Mouse (Mus musculus): ENCODE measurements at regions not wholly inside any gene's neighbourhood (a gene's known extent, or its start where the extent isn't known, plus 50 kb on each side); places are given as distances from the start of the nearest gene placed in this dataset.
A peak's percentile ranks its signal among the peaks of the same experiment; 100 is the strongest.

DNA sequence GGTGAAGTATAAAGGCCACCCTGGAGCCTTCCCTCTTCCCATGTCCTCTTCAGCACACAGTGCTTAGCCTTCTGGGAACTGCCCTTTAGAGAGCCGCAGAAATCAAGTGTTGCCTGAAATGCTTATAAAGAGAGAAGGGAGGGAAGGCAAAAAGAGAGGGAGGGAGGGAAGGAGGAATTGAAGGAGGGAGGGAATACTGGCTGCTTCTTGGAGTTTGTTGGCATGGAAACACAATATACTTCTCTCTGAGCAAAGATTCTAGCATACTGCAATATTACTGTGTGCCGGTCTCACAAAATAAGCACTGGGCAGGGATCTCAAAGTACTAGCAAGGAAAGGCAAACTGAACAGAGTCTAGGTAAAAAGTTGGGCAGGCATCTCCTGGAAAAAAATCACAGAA is 225.9 kb upstream of the Ldb2 start:
- DNase-seq = no peak

DNA sequence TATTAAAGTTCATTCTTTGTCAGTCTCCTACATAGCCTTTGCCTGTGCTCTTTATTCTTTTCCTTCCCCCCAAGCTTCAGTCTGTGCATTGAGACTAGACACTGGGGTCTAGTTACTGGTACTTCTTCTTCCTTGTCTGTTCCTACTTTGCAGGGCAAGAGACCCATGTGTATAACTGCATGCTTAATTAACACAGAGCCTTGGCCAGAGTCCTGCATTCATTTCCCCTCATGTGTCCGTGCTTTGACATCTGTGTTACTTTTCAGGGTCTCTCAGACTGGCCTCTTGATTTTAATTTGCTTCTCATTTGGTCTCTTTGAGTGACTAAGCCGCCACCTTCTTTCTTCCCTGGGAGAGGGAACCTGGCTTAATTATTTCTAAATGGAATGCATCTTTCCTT is 208.4 kb upstream of the Ldb2 start:
- DNase-seq = no peak

DNA sequence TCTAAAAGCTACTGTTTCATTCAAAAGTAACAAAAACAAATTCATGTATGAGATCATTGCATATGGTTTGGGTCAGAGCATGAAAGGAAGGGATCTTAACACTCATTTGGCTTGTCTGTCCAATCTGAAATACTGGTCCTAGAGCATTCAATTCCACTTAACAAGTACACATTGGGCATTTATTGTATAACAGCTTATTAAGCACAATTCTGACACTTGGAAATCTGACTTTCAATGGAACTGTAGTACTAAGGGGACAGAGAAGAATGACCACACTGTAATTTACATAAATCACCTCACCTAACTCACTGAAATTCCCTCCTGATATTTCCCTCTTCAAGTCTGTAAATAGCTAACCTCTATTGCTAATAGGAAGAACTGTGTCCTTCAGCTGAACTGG is 201.5 kb upstream of the Ldb2 start:
- DNase-seq = no peak

DNA sequence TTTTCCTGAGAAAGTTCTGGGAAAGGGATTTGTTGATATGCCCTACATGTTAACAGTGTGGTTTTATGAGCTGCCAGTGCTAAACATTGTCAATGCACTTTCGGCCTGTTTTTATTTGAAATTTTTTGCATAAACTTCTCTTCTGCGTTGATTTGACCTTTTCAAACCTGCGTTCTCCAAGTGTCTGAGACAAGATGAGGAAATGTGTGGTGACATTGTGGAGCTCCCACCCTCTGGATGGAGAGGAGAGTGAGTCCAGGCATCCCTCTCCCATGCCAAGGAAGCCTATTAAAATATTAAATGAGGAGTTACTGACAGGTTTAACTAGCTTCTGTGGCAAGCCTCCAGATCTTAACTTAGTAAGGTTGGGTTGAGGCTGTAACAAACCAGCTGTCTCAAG is 199.6 kb upstream of the Ldb2 start:
- no peak for DNase-seq

DNA sequence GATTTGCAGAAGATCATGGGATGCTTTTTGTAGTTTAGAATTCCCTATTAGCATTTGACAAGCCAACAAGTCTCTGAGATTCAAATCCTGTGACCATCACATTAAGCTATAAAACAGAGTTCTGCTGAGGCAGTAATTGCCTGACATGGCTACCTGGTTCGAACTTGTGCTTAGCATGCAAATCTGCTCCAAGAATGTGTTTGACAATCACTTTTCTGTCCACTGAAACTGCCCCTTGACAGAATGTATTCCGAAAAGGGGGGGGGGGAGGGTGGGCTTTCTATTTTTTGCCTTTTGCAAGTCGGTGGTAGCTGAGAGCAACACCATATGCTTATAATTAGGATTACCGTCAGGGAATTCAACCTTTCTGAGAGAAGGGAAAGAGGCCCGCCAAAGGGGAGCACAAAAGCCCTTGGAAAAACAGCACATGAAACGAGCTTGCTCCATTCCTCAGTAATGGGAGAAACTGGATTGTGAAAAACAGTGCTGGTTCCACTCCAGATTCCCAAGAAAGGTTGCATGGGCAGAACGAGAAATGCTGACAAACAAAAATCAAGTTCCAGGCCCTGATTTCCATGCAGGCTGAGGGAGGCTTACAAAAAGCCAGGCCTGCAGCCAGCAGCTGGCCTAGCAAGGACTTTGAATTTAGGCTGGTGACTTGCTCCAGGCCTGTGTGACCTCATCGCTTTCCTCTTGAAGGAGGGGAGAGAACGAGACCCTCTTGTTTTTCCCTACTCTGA is 176.1 kb upstream of the Ldb2 start:
- no peak for DNase-seq

DNA sequence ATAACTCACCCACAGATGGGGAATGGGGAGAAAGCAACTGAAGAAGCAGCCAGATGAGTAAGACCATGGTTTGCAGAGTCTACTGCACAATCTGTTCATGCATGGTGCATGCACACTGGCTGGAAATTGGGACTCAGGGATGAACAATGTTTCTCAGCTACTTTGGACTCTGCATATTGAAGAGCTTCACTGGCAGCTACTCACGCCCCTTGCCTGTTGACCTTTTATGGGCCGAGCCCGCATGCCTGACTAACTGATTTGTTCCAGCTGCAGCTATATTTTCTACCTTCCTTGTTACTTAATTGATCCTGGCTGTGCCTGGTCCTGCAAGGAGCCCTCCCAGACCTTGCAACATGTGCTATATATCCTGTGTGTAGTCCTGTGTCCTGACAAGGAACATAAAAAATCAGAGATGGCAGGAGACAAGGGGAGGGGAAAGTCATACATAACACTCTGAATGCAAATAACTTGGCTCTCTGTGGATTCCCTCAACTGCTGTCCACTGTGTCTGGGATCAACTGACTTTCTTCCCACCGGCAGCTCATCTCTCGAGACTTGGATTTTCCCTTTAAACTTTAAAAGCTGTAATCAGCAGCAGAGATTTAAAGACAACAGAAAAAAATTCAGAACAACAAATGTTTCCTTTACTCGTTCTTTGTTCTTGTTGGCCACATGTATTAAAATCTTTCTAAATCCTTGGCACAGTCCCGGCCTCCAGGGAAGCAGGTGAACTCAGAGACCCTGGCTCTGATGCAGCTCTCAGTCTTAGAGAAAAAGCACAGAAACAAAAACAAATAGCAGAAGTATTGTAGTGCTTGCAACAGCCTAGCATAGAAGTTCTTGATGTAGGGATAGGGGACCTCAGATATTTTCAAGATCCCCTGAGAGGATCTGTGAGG is 143.8 kb upstream of the Ldb2 start:
- no peak for DNase-seq

DNA sequence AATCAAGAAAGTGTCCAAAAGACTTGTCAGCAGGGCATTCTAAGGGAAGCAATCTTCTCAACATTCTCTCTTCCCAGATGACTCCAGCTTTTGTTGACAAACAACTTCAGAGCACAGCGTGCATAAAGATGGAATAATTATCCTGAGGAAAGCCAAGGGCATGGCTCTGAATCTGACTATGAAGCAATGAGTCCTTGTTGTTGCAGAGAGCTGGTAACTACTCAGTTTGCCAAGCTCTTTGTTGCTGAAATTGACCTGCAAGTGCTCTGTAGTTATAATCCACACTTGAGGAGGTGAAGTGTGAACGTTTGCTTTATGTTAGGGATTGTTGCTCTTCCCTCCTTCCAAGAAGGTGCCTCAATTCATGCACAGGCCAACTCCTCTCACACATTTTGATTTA is 143.1 kb upstream of the Ldb2 start:
- no peak for DNase-seq

DNA sequence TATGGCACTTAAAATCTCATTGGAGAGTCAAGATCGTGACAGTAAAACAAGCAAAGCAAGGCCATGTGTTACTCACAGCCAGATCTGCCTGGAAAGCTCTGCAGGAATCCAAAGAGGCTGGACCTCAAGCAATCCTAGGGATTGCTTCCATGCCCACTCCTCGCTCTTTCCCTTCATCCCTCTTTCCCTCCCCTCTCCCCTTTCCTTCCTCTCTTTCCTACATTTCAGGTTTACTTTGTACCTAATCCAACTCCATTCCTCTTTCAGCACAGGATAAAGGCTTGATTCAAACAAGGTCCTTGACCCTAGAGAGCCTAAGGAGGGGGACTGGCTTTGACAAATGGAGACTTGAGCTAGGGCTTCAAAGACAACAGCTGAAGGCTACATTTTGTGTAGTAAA is 126.0 kb upstream of the Ldb2 start:
- DNase-seq = no peak

DNA sequence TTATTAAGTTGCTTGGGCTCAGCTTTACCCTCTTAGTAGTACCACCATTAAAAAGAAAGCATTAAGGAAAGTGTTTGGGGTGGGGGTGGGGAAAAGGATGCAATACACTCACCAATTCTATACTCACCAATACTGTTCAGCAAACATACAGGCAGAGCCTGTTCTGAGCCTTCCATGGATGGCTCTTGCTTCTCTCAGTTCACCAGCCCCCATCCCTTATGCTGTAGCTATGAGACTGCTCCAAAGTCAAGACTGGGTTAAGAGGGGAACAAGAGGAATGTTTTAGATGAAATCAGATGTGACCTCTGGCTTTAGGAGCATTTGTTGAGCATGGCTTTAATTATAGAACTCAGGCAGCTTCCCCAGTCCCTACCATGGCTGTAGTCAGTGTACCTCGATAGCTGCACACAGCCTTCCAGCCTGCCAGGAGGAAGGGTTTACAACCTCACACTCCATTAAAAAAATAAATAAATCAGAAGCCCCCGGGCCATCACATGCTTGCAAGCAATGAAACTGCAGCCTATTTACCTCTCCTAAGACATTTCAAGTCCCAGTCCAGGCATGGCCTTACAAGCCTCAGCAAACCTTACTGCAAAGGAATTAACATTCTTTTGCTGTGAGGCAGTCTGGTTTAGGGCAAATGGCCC is 122.8 kb upstream of the Ldb2 start:
- no peak for DNase-seq

DNA sequence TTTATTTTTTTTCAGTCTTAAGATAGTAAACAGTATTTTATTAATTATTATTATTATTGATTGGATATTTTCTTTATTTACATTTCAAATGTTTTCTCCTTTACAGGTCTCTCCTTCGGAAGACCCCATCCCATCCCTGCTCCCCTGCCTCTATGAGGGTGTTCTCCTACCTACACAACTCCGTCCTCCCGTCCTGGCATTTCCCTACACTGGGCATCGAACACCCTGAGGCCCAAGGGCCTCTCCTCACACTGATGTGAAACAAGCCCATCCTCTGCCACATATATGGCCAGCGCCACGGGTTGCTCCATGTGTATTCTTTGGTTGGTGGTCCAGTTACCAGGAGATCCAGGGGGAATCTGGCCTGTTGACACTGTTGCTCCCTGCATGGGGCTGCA is 118.3 kb upstream of the Ldb2 start:
- no peak for DNase-seq

DNA sequence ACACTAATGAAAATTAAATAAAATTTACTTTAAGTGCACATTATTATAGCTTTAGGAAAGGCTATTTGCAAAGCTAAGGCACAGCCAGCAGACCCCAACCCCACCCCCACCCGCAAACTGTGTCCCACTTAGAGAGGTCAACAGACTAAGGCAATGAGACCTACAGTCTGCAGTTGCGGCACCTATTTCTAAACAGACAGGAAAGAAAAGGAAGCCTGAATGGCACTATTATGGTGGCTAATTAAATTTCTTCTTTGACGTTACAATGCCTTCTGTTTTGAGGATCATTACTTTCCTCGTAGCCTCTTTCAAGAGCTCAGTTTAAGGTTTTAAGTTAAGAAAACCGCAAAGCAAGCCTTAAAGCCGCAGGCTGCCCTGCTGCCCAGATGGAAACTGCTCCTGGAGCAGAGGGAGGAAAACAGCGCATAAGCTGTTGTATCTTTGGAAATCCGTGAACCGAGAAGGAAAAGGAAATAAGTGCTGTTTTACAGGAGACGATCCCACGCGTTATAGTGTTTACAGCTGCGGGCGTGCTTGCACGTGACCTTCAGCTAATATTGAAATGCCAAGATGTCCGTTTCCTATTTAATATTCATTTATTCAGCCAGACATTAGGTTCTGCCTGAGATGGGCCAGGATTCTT is 117.8 kb upstream of the Ldb2 start:
- no peak for DNase-seq

DNA sequence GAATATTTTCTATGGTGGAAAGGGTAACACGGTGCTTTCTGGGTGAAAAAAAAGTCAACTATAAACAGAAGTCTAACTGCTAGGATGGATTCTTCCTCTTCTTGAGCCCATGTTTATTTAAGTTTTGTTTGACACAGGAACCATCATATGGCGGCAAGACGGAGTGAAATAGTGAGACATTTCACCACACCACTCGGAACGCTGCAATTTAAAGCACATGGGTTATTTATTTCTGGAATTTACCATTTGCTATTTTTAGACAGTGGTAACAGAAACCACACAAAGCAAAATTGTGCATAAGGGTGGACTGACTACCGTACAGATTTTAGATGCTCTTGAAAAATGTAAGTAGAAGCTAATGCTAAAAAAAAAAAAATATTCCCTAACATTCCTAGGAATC is 103.1 kb upstream of the Ldb2 start:
- DNase-seq = no peak

DNA sequence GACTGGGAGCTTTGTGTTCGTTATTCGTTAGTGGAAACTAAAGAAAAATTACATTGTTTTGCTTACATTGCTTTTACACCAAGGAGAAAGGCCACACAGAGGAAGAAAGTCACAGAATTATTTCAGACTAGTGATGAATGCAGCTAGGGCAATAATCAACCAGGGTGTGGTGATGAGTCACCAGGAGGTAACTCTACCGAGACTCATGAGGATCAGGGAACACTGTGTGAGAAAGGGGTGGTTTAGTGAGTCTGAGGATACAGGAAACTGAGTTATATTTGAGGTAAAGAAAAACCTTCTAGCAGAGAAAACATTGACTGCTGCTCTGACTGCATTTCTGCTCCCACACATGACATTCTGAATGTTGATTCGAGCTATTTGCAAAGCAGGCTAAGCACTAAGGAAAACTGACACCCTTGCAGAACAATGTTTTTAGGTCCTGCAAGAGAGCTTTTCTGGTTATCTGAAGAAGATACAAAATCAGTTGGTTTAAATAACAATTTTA is 87.1 kb upstream of the Ldb2 start:
- no peak for DNase-seq

DNA sequence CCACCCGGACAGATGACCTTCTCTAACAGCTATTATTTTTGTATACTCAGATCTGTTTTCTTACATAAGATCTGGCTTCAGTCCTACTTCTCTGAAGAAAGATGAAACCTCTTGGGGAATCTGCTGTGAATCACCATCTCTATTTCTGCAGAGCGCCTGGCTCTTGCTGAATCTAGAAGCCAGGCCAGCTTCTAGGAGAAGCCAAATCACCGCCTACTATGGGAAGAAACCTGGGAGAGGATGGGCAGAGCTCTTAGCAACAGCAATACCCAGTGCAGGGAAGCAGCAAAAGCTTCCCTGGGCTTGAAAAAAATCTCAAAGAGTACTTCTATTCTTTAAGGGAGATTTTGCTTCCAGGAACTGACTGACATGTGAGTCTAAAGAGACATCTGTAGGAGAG is 77.5 kb upstream of the Ldb2 start:
- peak; percentile 4 to 9 for DNase-seq

DNA sequence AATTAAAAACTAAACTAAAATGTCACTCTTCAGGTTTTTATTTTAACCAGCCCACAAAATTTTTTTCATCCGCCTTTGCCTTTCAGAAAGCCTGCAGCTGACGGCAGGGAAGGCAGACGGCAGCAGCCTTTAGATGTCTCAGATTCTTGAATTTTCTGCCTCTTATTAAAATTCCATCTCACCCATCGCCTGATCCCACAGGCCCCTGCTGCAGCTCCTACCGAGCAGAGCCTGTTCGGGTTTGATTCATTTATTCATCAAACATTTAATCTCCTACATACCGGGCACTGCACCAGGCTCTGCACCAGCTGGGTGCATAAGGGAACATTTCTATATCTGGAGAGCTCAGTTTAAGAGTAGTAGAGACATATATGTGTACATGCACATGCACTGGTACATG is 72.8 kb upstream of the Ldb2 start:
- no peak for DNase-seq

DNA sequence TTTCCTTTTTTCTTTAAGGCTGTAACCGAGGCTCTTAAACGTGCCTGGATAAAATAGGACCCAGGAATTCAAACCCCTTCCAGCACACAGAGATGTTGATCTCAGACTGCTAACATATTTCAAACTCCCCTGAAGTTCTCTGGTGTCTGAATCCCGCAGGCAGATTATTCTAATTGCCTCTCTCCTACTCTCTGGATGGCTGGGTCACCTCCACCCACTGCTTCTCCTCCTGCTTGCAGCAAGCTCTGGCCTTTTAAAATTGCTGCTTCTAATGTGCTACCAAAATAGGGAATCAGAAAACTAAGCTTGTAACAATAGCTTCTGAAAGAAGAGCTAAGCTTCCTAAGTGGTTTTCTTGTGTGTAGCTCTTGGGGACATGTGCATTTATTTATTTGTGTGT is 64.4 kb upstream of the Ldb2 start:
- no peak for DNase-seq

DNA sequence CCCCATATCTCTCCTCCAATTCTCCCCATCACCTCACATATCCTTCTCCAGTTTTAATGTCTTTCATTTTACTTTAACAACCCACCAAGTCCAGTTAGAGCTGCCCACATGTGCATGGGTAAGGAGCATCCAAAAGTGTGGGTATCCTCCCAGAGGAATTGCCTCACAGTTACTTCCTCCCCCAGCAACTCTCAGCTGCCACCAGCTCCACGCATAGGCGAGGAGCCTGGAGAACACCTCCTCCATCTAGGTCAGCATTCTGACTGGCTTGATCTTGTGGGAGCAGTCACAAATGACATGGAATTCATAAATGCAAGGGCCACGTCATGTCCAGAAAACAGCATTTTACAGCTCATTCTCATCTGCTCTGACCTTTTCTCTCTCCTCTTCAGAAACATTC is 63.9 kb upstream of the Ldb2 start:
- DNase-seq = no peak

DNA sequence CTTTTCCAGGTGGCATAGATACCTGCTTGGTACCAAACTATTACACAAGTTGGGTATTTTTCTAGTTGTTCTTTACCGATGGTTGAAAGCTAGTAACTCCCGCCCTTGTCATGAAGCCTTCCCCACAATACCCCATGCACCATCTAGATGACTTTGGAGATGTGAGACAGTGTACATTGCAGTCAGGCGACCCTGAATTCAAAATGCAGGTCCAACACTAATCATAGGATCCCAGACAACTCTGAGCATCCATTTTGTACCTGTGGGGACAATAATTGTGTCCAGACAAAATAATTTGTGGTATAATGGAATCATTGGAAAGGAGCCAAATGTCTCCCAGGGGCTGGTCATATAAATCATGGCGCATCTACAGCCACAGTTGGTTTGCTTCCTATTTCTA is 54.7 kb upstream of the Ldb2 start:
- no peak for DNase-seq

Data from cerebellum, postnatal 36 days (tissue).